Mouse (Mus musculus) left cerebral cortex, adult 2 months (tissue): ENCODE data around the gene Nod2. TPM values are rescaled to one million over a fixed set of nuclear protein-coding genes. Genes with fewer than 3 reads are reported as not detected.

Experiments used
- DNase-seq, 2 experiments: peaks; one replicate each; pipeline ENCODE4 v3.0.0; 2021 to 2022; ENCODE audit warnings: low spot score in 2 of 2, mixed read lengths in 1 of 2; ENCODE audit errors: extremely low spot score in 1 of 2
- H3K27ac ChIP-seq: fragments of 200-600 bp; 2 replicates; pipeline ENCODE4 v1.8.1; 2022
- H3K4me3 ChIP-seq: fragments of 200-600 bp; 2 replicates; pipeline ENCODE4 v1.8.1; 2022
- CTCF ChIP-seq: fragments of 200-600 bp; IDR thresholded peaks from 2 replicates; pipeline ENCODE4 v1.8.1; 2022; ENCODE audit warnings: antibody characterized with exemption, mild to moderate bottlenecking, moderate library complexity
- intact Hi-C: fragments of 180-260 bp; cut with DNase I; formaldehyde crosslinking; loops from one replicate; pipeline ENCODE4 v1.15.1; 2025
- total RNA-seq, 2 experiments: library from RNA; stranded (reverse); gene quantifications; 2 replicates each; pipeline ENCODE4 v1.2.3; 2021

The Nod2 gene
- total RNA-seq, 2 experiments from 2014 or later = 0.27 to 0.65 TPM

DNA sequence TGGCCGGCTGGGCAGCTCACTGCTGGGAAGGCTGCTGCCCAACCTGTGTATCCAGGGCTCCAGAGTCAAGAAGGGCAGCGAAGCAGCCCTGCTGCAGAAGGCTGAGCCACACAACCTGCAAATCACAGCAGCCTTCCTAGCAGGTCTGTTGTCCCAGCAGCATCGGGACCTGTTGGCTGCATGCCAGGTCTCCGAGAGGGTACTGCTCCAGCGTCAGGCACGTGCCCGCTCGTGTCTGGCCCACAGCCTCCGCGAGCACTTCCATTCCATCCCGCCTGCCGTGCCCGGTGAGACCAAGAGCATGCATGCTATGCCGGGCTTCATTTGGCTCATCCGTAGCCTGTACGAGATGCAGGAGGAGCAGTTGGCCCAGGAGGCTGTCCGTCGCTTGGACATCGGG, 17.8 kb downstream of the Nod2 start:
- no peak overlapping the region for H3K4me3 ChIP-seq
- intact Hi-C loops = no loop called here
- TF ChIP-seq CTCF = no peak
- no peak for DNase-seq
- no peak overlapping the region for H3K27ac ChIP-seq

DNA sequence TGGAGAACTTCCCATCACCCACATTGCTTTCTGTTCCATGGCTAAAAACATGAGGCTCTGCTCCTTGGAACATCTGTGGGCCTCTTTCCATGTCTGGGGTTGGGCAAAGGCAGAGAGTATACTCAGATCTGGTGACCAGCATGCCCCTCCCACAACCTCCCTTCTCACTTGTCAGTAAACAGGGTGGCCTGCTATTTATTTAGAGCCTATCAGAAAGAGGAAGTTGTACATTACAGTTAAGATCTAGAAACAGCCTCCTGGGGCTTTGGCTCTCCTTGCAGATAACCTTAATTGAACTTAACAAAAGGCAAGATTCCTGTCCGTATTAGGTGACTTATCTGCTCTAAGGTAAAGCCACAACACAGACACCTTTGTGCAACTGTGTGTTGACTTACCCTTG, 19.3 kb downstream of the Nod2 start:
- no peak for DNase-seq
- intact Hi-C loops = no loop called here
- Histone ChIP-seq H3K27ac (no peak overlapping the region), H3K4me3 (no peak overlapping the region)
- no peak for TF ChIP-seq CTCF

DNA sequence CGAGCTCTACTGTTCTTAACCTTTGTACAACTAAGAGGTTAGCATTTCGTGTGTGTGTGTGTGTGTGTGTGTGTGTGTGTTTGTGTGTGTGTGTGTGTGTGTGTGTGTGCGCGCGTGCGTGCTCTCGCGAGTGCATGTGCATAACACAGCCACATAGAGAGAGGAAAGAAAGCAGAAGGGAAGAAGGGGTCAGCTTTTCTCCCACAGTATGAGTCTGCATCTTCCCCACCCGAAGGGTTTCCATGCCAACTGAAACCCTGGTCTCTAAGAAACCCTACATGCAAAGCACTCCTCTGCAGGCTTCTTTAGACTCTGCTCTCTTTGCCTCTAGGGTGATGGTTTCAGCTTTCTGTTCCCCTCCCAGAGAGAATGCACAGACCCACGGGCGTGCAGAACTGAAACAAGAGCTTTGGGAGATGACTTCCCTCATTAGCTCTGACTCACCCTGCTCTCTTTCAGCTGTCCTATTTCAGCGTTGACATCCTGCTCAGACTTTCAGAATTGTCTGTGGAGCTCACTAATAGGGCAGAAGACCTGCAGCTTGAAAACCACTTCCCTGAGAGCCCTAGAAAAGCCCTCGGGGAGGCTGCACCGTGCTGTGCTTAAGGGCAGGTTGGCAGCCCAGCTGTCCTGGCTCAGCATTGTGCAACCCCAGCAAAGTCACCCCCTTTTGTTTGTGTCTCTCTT, 21.4 kb downstream of the Nod2 start:
- TF ChIP-seq CTCF = no peak
- intact Hi-C loops = no loop called here
- peak in 1 of 2 experiments; percentile 60 for DNase-seq
- Histone ChIP-seq H3K27ac (peak overlapping the region; percentile 44; the same call in 1 of the 2 replicates), H3K4me3 (no peak overlapping the region)

DNA sequence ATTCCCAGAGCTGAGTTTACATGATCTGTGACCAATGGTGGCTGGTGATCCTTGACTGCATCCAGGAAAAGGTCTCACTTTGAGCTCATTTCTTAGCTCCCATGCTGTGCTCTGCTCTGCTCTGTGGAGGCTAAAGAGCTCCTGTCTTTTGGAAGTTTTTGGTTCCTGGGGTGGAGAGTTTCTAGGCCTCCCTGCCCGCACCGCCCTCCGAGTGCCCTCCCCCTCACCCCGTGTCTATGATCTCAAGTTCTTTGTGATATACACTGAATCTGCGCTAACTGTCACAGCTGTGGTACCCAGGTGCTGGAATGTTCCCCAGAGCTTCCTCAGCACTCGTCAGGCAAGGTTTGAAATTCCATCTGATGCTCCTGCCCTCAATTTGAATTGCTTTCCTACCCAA, 23.7 kb downstream of the Nod2 start:
- Histone ChIP-seq H3K4me3 (no peak overlapping the region), H3K27ac (no peak overlapping the region)
- no peak for DNase-seq
- no peak for TF ChIP-seq CTCF
- intact Hi-C loops = no loop called here

DNA sequence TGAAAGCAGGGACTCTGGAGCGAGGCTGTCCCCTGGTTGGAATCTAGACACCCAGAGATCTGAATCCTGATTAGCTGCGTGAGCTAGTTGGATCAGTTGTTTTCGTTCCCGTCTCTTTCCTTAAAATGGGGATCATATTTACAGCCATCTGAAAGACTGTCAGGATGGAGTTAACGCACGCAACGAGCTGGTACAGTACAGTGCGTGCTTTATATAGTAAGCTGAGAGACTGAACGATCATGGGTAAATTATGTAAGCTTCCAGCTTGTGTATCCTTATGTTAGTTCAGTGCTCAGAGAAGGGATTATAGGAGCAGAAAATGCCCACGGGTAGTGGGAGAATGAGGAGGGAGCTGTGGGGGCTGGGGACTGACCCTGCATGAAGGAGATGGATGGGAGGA, 24.5 kb downstream of the Nod2 start:
- H3K27ac ChIP-seq = peak overlapping the region; percentile 61
- no peak for DNase-seq
- TF ChIP-seq CTCF = no peak

DNA sequence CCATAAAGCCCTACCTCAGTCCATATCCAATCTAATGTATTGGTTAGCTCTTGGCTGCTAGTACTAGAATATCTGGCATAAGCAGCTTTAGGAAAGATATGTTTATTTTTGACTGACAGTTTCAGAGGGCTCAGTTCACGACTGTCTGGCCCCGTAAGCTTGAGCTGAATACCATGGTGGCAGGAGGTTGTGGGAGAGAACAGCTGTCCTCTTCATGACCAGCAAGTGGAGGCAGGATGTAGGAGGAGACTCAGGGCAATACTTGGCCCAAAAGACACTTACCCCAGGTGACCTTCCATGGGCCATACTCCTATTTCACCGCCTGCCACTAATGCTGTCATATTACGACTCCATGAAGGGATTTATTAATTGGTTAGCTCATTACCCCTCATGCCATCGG, 26.7 kb downstream of the Nod2 start:
- intact Hi-C loops = no loop called here
- DNase-seq = no peak

More for the DNA sequence above, 24.5 kb downstream of the Nod2 start:
- intact Hi-C loops = no loop called here
- no peak overlapping the region for H3K4me3 ChIP-seq

DNA sequence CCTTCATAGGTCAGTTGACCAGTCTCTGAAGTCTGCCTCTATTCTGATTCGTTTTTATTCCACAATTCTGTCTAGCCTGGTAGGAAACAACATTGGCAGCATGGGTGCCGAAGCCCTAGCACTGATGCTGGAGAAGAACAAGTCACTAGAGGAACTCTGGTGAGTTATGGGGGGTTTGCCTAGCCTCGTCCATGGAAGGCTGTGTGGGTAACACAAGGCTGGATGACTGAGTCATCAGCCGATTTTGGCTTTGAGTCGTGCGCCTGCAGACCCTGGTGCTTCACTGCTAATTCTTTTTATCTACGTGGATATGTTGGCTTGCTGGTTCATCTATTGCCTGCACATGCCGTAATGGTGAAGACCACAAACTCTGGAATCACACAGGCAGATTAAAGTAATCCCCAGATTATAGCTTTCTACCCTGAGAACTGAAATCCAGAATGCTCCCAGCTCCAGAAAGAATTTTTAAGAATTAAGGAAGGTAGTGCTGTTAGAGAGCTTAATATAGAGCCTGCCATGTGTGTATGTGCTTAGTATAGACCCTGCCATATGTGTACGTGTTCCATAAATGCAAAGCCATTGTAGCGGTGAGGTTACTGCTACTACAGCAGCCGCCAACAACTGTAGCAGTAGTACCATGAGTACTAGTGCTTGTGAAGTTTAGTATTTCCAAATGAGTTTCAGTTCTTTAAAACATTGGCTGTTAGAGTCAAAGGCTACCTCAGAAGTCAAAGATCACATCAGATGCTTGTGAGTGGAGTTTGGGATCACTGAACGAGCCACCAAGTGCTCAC, 28.5 kb downstream of the Nod2 start:
- no peak for DNase-seq
- intact Hi-C loops = no loop called here

More for the DNA sequence above, 26.7 kb downstream of the Nod2 start:
- H3K4me3 ChIP-seq = no peak overlapping the region
- H3K27ac ChIP-seq = no peak overlapping the region
- TF ChIP-seq CTCF = no peak

DNA sequence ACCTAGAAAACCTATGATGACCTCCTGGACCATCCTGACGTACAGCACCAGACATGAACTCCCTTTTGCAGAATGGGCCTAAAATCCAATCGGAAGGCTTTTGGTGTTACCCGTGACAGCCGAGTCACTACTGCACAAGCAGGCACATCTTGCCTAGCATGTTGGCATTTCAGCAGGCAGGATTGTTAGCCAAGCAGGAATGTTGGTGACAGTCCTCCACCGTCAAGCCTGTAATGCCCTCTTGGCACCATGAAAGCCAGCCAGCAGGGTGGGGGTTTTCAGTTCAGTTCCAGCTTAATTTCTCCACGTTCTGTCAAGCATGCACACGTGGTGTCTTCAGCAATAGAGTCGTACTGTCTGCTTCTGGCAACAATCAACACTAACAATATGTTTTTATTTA, 30.0 kb downstream of the Nod2 start:
- intact Hi-C loops = no loop called here
- H3K4me3 ChIP-seq = no peak overlapping the region
- H3K27ac ChIP-seq = no peak overlapping the region
- no peak for DNase-seq
- no peak for TF ChIP-seq CTCF

More for the DNA sequence above, 28.5 kb downstream of the Nod2 start:
- Histone ChIP-seq H3K4me3 (no peak overlapping the region), H3K27ac (no peak overlapping the region)
- TF ChIP-seq CTCF = no peak

DNA sequence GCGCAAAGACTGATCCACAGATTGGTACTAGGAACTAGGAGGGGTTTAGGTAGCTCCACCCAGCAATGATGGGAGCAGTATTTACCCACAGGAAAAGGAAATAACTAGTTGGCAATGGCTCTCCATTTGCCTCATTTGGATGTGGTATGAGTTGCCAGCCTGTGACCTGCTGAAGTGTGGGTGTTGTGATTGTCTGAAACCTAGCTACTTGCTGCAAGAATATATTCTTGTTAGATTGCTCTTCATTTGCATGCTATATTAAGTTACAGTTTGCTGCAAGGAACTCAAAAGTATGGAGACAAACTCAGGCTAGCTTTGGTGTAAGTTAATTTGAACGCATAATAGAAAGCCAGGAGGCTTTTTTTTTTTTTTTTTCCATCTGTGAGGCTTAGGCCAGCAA, 33.5 kb downstream of the Nod2 start:
- intact Hi-C loops = no loop called here
- no peak for TF ChIP-seq CTCF
- Histone ChIP-seq H3K4me3 (no peak overlapping the region), H3K27ac (no peak overlapping the region)
- DNase-seq = no peak

DNA sequence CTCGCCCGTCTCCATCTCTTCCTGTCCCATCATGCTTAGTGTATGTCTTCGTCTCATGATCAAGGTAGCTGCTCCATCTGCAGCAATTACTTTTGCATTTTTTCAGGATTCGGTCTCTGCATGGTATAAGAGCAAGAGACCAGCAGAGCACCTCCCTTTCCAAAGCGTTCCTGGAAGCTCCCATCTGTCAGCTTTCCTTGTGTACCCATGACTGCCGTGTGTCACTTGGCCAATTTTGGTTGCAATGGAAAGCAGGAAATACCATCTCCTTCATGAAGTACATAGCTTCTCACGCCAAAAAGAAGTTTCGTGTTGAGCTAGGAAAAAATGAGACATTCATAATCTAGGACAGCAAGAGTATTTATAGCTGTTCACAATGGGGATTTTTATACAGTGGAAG, 33.9 kb downstream of the Nod2 start:
- TF ChIP-seq CTCF = no peak
- DNase-seq = no peak
- H3K4me3 ChIP-seq = no peak overlapping the region
- intact Hi-C loops = loop anchor here (1.0 kb wide), 1 partner anchor 54 kb away; no protein-coding TSS in a partner anchor
- H3K27ac ChIP-seq = peak overlapping the region; percentile 40

DNA sequence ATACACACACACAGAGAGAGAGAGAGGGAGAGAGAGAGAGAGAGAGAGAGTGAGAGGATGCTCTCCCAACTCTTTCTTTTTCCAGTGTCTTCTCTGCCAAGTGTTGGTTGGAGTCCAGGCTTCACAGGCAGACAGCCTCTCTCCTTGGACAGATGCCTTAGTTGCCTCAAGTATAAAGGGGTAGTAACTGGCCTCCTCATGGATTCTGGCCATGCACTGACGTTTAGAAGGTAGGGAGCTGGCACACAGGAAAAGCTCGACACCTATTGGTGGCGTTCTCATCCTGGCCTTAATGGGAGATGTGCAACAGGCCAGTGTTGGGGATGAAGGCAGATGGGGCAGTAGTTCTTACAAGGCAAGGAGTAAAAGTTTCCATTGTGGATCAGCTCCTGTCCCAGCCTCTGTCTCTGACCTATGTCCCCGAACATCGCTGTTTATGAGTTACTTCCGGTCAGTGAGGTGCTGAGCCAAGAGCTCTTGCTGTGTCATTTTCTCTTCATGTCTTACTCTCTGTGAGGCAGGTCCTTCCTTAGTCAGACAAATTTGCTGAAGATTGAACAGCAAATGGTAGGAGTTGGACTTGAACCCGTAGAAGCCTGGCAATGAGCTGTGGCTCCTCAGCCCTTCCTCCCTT, 36.7 kb downstream of the Nod2 start:
- intact Hi-C loops = no loop called here
- Histone ChIP-seq H3K27ac (no peak overlapping the region), H3K4me3 (no peak overlapping the region)
- DNase-seq = no peak
- no peak for TF ChIP-seq CTCF

DNA sequence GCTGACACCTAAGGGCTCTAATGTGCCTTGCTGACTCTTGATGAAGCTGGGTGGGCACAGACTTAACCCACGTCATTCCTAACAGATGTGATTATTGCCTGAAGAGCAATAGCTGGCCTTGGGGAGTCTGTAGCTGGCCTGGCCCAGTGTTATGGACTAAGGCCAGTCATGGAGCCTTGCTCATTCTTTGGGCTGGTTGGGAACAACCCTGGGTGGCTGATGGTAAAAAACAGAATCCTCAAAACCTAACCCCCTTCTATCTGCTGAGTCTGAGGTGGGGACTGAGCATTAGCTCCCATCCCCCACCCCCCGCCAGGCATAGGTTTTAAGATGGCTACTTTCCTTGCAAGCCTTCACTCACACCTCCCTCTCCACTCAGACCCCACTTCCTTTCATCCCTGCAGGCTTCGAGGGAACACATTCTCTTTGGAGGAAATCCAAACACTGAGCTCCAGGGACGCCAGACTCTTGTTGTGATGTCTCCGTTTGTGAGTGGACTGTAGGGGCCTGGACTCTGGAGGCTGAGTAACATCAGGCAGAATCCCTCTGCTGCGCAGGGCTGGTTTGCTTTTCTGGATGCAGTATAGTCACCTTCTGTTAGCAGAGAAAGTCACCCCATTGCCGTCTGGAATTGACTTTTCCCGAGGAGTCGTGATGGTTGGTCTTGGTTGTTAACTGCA, 39.3 kb downstream of the Nod2 start:
- DNase-seq = no peak
- no peak for TF ChIP-seq CTCF
- intact Hi-C loops = no loop called here
- no peak overlapping the region for H3K4me3 ChIP-seq
- H3K27ac ChIP-seq = no peak overlapping the region
